Mouse (Mus musculus): ENCODE results near the gene Foxd2. TPM values are rescaled to one million over a fixed set of nuclear protein-coding genes. Genes with fewer than 3 reads are reported as not detected.

The Foxd2 gene
- polyA plus RNA-seq, 1 experiment, result 0.16 TPM

GRCm38 (mm10) chr4:114897853-114898252, 10.8 kb downstream of the Foxd2 start:
- no peaks in the 10 kb centered on the region for H3K36me3 ChIP-seq (ENCODE audit: control insufficient read depth, insufficient read depth, low read length)
- peaks cover 3% of the 10 kb centered on the region; the same call in 1 of the 2 replicates for H3K4me1 ChIP-seq (ENCODE audit: control insufficient read depth, insufficient read depth, insufficient read length, low read length)
- H3K4me3 ChIP-seq (ENCODE audit: low read depth, low read length), result no peak overlapping the region
- TF ChIP-seq POLR2A (IDR thresholded peaks at IDR 0.05; ENCODE audit: low read depth, low read length), result no peak
- no peak for TF ChIP-seq CTCF (IDR thresholded peaks at IDR 0.05; ENCODE audit: extremely low read depth, insufficient read length, insufficient replicate concordance, low read depth, low read length)
- H3K27me3 ChIP-seq (ENCODE audit: control insufficient read depth, insufficient read depth, low read length), result peaks cover 31% of the 10 kb centered on the region
- WGBS, result 2% methylated on average over 4 of the region's 4 CpGs
- H3K27ac ChIP-seq (ENCODE audit: insufficient read depth, low read depth, low read length), result no peak overlapping the region

GRCm38 (mm10) chr4:114882232-114882631, 26.4 kb downstream of the Foxd2 start:
- H3K4me3 ChIP-seq (ENCODE audit: low read depth, low read length), result no peak overlapping the region
- H3K36me3 ChIP-seq (ENCODE audit: control insufficient read depth, insufficient read depth, low read length), result no peaks in the 10 kb centered on the region
- no peak overlapping the region for H3K27ac ChIP-seq (ENCODE audit: insufficient read depth, low read depth, low read length)
- TF ChIP-seq CTCF (IDR thresholded peaks at IDR 0.05; ENCODE audit: extremely low read depth, insufficient read length, insufficient replicate concordance, low read depth, low read length), result no peak
- TF ChIP-seq POLR2A (IDR thresholded peaks at IDR 0.05; ENCODE audit: low read depth, low read length), result no peak
- H3K27me3 ChIP-seq (ENCODE audit: control insufficient read depth, insufficient read depth, low read length), result no peaks in the 10 kb centered on the region
- 88% methylated on average over 1 of the region's 1 CpGs for WGBS
- H3K4me1 ChIP-seq (ENCODE audit: control insufficient read depth, insufficient read depth, insufficient read length, low read length), result no peaks in the 10 kb centered on the region

- Histone ChIP-seq H3K4me1 (ENCODE audit: control insufficient read depth, insufficient read depth, insufficient read length, low read length) (no peaks in the 10 kb centered on the region), H3K36me3 (ENCODE audit: control insufficient read depth, insufficient read depth, low read length) (no peaks in the 10 kb centered on the region), H3K27ac (ENCODE audit: insufficient read depth, low read depth, low read length) (no peak overlapping the region), H3K4me3 (ENCODE audit: low read depth, low read length) (no peak overlapping the region), H3K27me3 (ENCODE audit: control insufficient read depth, insufficient read depth, low read length) (no peaks in the 10 kb centered on the region)
- 55% methylated on average over 8 of the region's 8 CpGs for WGBS
- TF ChIP-seq CTCF (IDR thresholded peaks at IDR 0.05; ENCODE audit: extremely low read depth, insufficient read length, insufficient replicate concordance, low read depth, low read length) (no peak), POLR2A (IDR thresholded peaks at IDR 0.05; ENCODE audit: low read depth, low read length) (no peak)
Observed at GRCm38 (mm10) chr4:114876441-114876972, 32.2 kb downstream of the Foxd2 start.

GRCm38 (mm10) chr4:114869765-114870490, 38.7 kb downstream of the Foxd2 start:
- Histone ChIP-seq H3K4me3 (ENCODE audit: low read depth, low read length) (no peak overlapping the region), H3K4me1 (ENCODE audit: control insufficient read depth, insufficient read depth, insufficient read length, low read length) (no peaks in the 10 kb centered on the region), H3K27me3 (ENCODE audit: control insufficient read depth, insufficient read depth, low read length) (no peaks in the 10 kb centered on the region), H3K27ac (ENCODE audit: insufficient read depth, low read depth, low read length) (no peak overlapping the region), H3K36me3 (ENCODE audit: control insufficient read depth, insufficient read depth, low read length) (no peaks in the 10 kb centered on the region)
- WGBS, result 26% methylated on average over 11 of the region's 11 CpGs
- no peak for TF ChIP-seq CTCF (IDR thresholded peaks at IDR 0.05; ENCODE audit: extremely low read depth, insufficient read length, insufficient replicate concordance, low read depth, low read length)
- TF ChIP-seq POLR2A (IDR thresholded peaks at IDR 0.05; ENCODE audit: low read depth, low read length), result no peak

- Histone ChIP-seq H3K27me3 (ENCODE audit: control insufficient read depth, insufficient read depth, low read length) (no peaks in the 10 kb centered on the region), H3K27ac (ENCODE audit: insufficient read depth, low read depth, low read length) (no peak overlapping the region), H3K36me3 (ENCODE audit: control insufficient read depth, insufficient read depth, low read length) (no peaks in the 10 kb centered on the region), H3K4me1 (ENCODE audit: control insufficient read depth, insufficient read depth, insufficient read length, low read length) (no peaks in the 10 kb centered on the region), H3K4me3 (ENCODE audit: low read depth, low read length) (no peak overlapping the region)
- TF ChIP-seq CTCF (IDR thresholded peaks at IDR 0.05; ENCODE audit: extremely low read depth, insufficient read length, insufficient replicate concordance, low read depth, low read length) (no peak), POLR2A (IDR thresholded peaks at IDR 0.05; ENCODE audit: low read depth, low read length) (no peak)
- 86% methylated on average over 5 of the region's 5 CpGs for WGBS
Observed at GRCm38 (mm10) chr4:114863166-114863565, 45.5 kb downstream of the Foxd2 start.

GRCm38 (mm10) chr4:114858426-114858825, 50.2 kb downstream of the Foxd2 start:
- Histone ChIP-seq H3K36me3 (ENCODE audit: control insufficient read depth, insufficient read depth, low read length) (no peaks in the 10 kb centered on the region), H3K27me3 (ENCODE audit: control insufficient read depth, insufficient read depth, low read length) (peaks cover under 1% of the 10 kb centered on the region), H3K4me1 (ENCODE audit: control insufficient read depth, insufficient read depth, insufficient read length, low read length) (no peaks in the 10 kb centered on the region), H3K4me3 (ENCODE audit: low read depth, low read length) (no peak overlapping the region), H3K27ac (ENCODE audit: insufficient read depth, low read depth, low read length) (no peak overlapping the region)
- 35% methylated on average over 5 of the region's 5 CpGs for WGBS
- TF ChIP-seq POLR2A (IDR thresholded peaks at IDR 0.05; ENCODE audit: low read depth, low read length) (no peak), CTCF (IDR thresholded peaks at IDR 0.05; ENCODE audit: extremely low read depth, insufficient read length, insufficient replicate concordance, low read depth, low read length) (no peak)

Other genes with a start within 250 kb of the Foxd2 start
- gene Gm12830, start 87.2 kb downstream of the Foxd2 start, polyA plus RNA-seq (2012; rRNA removed), result not detected in 2 replicates
- not detected in 2 replicates for gene Foxe3, start 17.1 kb upstream of the Foxd2 start, polyA plus RNA-seq (2012; rRNA removed)
- 20.1 and 43.1 TPM in 2 replicates for gene Cmpk1, start 78.4 kb upstream of the Foxd2 start, polyA plus RNA-seq (2012; rRNA removed)
- gene Stil, start 91.3 kb upstream of the Foxd2 start, polyA plus RNA-seq (2012; rRNA removed), result 0.29 and 0.98 TPM in 2 replicates
- 0.71 and 1.8 TPM in 2 replicates for gene Tal1, start 147.6 kb upstream of the Foxd2 start, polyA plus RNA-seq (2012; rRNA removed)
- 8.4 and 10.7 TPM in 2 replicates for gene Pdzk1ip1, start 179.8 kb upstream of the Foxd2 start, polyA plus RNA-seq (2012; rRNA removed)
- gene Cyp4x1, start 225.4 kb upstream of the Foxd2 start, polyA plus RNA-seq (2012; rRNA removed), result not detected in 2 replicates

Measured in small intestine, adult 2 months (tissue).